Mouse (Mus musculus) erythroblast, embryonic 14.5 days (primary cell): ENCODE data around the gene B430218F22Rik. TPM values are rescaled to one million over a fixed set of nuclear protein-coding genes. Genes with fewer than 3 reads are reported as not detected.

Experiments used
- H3K27me3 ChIP-seq: 2 replicates; pipeline ENCODE4 v1.6.1; 2012; ENCODE audit warnings: inconsistent platforms; ENCODE audit not compliant: control insufficient read depth
- H3K36me3 ChIP-seq: 2 replicates; pipeline ENCODE4 v1.6.1; 2012; ENCODE audit warnings: mild to moderate bottlenecking, inconsistent platforms; ENCODE audit not compliant: control insufficient read depth
- H3K4me1 ChIP-seq: 2 replicates; pipeline ENCODE4 v1.6.1; 2012; ENCODE audit warnings: inconsistent platforms; ENCODE audit not compliant: control insufficient read depth
- H3K4me3 ChIP-seq: replicated peaks from 2 replicates; pipeline ENCODE3; 2012; ENCODE audit warnings: moderate library complexity, mild to moderate bottlenecking, inconsistent platforms
- H3K9me3 ChIP-seq: 2 replicates; pipeline ENCODE4 v1.6.1; 2012; ENCODE audit warnings: low read length, inconsistent platforms, mixed read lengths; ENCODE audit not compliant: control insufficient read depth
- GATA1 ChIP-seq: IDR thresholded peaks from 2 replicates; pipeline ENCODE4 v1.6.1; 2012; ENCODE audit warnings: low read length, inconsistent platforms, mixed read lengths
- TAL1 ChIP-seq: IDR thresholded peaks from 3 replicates; pipeline ENCODE4 v1.6.1; 2012; ENCODE audit warnings: low read length, inconsistent platforms, mixed read lengths
- polyA plus RNA-seq: library from polyadenylated mRNA; stranded (reverse); fragments of >175 nt; gene quantifications from 2 replicates; pipeline ENCODE4 v1.2.3, GENCODE M21; 2012

Gene B430218F22Rik
- polyA plus RNA-seq, 1 experiment: not detected

DNA sequence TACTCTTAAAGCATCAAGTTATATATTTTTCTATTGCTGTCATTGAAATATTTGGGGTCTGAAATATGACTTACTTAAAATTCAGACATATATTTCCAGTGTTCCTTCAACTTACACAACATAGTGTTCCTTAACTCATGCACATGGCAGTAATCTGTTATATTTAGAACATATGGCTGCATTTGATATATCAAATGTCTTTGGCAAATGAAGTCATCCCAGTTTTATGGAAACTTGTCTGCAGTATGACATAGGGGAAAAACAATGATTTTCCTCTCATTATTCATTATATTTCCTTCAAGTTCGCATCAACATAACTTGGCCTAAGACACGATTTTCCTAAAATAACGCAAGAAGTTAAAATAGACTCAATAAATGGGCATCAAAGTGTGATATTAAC is 9.4 kb downstream of the B430218F22Rik start:
- Histone ChIP-seq H3K4me1 (no peaks in the 10 kb centered on the region), H3K9me3 (no peaks in the 10 kb centered on the region), H3K27me3 (no peaks in the 10 kb centered on the region), H3K36me3 (no peaks in the 10 kb centered on the region), H3K4me3 (no peak overlapping the region)
- no peak for TF ChIP-seq GATA1
- TF ChIP-seq TAL1: no peak

- Histone ChIP-seq H3K27me3 (no peaks in the 10 kb centered on the region), H3K36me3 (no peaks in the 10 kb centered on the region), H3K4me3 (no peak overlapping the region), H3K4me1 (no peaks in the 10 kb centered on the region), H3K9me3 (no peaks in the 10 kb centered on the region)
- TF ChIP-seq GATA1 (no peak), TAL1 (no peak)
Measured at GRCm38 (mm10) chr13:118400340-118400739, 13.9 kb downstream of the B430218F22Rik start.

GRCm38 (mm10) chr13:118403544-118403943 is 17.1 kb downstream of the B430218F22Rik start:
- H3K36me3 ChIP-seq: no peaks in the 10 kb centered on the region
- H3K9me3 ChIP-seq: no peaks in the 10 kb centered on the region
- H3K27me3 ChIP-seq: no peaks in the 10 kb centered on the region
- no peak for TF ChIP-seq TAL1
- no peaks in the 10 kb centered on the region for H3K4me1 ChIP-seq
- H3K4me3 ChIP-seq: no peak overlapping the region

DNA sequence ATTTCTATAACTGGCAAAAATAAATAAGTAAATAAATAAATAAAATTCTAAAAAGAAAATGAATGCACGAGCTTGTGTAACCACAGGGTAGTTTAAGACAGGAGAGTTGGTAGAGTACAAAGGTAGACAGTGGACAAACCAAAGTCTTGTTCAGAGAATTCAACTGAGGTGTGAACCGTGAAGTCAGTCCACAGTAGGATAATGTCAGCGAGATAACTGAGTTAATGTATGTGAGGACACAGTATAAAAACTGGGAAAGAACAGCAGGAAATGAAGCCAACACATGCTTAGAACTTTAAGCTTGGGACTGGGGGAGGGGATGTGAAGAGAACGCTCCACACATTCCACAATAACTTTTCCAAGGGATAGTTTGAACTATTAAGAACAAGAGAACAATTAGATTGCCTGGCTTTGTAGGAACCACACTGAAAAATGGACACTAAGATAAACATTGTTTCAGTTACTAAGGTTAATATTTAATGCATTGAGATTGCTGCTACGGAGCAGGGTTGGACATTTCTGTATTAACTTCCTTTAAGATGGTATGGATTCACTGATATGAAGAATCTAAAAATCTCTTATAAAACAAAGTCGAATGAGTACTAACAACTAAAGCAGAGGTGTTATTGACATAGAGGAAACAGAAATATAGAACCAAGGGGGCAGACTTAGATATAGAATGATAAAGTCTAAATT is 25.0 kb downstream of the B430218F22Rik start:
- Histone ChIP-seq H3K9me3 (no peaks in the 10 kb centered on the region), H3K36me3 (no peaks in the 10 kb centered on the region), H3K4me1 (no peaks in the 10 kb centered on the region), H3K4me3 (no peak overlapping the region), H3K27me3 (no peaks in the 10 kb centered on the region)
- TF ChIP-seq GATA1: no peak

DNA sequence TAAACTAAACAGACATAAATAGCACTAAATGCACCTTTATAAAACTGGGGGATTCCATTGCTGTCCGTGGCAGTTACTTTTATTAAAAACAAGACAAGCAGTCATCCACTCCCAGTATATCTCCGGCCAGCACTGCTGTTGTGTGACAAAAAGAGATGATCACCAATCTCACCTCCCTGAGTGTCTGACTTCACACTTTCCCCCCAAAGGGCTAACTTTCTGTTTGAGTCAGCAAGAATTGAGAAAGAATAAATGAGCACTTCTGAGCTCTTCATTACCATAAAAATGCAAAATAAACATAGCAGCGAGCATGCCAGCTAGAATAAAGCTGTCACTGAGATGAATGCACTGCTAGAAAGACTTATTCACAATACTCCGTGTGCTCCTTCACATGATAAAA is 31.7 kb downstream of the B430218F22Rik start:
- H3K36me3 ChIP-seq: no peaks in the 10 kb centered on the region
- TF ChIP-seq TAL1: no peak
- H3K4me3 ChIP-seq: no peak overlapping the region
- H3K27me3 ChIP-seq: no peaks in the 10 kb centered on the region
- H3K9me3 ChIP-seq: no peaks in the 10 kb centered on the region
- no peaks in the 10 kb centered on the region for H3K4me1 ChIP-seq

- H3K4me1 ChIP-seq: no peaks in the 10 kb centered on the region
- no peak for TF ChIP-seq GATA1
- no peak for TF ChIP-seq TAL1
- no peak overlapping the region for H3K4me3 ChIP-seq
- H3K27me3 ChIP-seq: no peaks in the 10 kb centered on the region
- no peaks in the 10 kb centered on the region for H3K36me3 ChIP-seq
- no peaks in the 10 kb centered on the region for H3K9me3 ChIP-seq
Measured at GRCm38 (mm10) chr13:118420408-118420807, 34.0 kb downstream of the B430218F22Rik start.

- no peaks in the 10 kb centered on the region for H3K27me3 ChIP-seq
- H3K4me3 ChIP-seq: no peak overlapping the region
- H3K4me1 ChIP-seq: no peaks in the 10 kb centered on the region
- H3K36me3 ChIP-seq: no peaks in the 10 kb centered on the region
- H3K9me3 ChIP-seq: no peaks in the 10 kb centered on the region
- no peak for TF ChIP-seq TAL1
- TF ChIP-seq GATA1: no peak
Measured at GRCm38 (mm10) chr13:118420847-118421246, 34.4 kb downstream of the B430218F22Rik start.

Other genes starting within 250 kb of the B430218F22Rik start
- 0.83 and 1.1 TPM in 2 replicates for gene Mrps30, start 622 bp downstream of the B430218F22Rik start, polyA plus RNA-seq